Mouse (Mus musculus) lung, postnatal 36 days (tissue): ENCODE data around the gene Arl1.
"Not testable (repeated sequence)": the region's sequence is repeated elsewhere in the genome, so short reads cannot be mapped to it uniquely, and the experiment has no call there.

Experiments
- DNase-seq: peaks from one replicate; pipeline ENCODE4 v3.0.0; 2022; ENCODE audit warnings: mixed read lengths

Gene Arl1

DNA sequence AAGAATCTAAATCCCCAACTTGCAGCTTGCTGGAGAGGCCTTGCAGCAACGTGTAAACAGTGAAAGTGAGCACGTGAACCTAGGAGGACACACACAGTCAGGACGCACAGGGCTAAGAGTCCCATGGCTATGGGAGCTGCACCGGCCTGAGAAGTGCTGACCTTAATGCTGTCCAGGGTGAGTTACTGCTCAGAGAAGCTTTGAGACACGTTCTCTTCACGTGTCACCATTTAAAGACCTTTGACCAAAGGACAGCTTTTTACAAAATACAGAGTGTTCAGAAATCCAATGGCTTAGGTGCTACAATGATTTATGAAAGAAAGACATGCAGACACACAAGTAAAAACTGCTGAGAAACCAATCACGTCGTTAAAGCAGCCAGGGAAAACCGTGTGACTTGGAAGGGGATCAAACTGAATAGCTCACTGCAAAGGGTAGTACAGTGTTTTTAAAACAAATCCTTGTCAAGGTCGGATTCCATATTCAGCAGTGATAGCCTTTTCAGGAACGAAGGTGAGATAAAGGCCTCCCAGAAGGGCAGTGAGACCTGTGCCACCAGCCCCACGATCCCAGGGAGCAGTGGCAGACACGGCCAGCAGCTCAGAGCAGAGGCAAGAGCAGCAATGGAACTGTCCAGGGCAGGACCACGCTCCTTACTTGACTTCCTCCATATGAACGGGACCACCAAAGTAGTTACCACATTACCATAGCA, 34.9 kb downstream of the Arl1 start:
- no peak for DNase-seq

DNA sequence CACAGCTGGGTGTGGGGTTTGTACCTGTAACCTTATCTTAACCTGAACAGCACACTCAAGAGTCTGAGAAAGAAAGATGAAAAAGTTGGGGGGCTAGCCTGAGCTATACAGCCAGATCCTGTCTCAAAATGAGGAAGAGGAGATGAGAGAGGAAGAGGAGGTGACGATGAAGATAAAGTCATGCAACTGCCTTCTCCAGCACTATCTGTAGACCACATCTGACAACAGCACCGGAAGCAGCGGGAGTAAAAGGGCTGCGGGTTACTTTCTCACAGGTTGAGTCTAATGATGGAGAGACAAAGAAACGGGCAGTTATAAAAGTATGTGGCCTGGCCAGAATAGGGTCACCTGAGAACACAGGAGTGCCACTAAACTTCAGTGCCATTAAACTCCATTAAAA, 38.3 kb downstream of the Arl1 start:
- no peak for DNase-seq

DNA sequence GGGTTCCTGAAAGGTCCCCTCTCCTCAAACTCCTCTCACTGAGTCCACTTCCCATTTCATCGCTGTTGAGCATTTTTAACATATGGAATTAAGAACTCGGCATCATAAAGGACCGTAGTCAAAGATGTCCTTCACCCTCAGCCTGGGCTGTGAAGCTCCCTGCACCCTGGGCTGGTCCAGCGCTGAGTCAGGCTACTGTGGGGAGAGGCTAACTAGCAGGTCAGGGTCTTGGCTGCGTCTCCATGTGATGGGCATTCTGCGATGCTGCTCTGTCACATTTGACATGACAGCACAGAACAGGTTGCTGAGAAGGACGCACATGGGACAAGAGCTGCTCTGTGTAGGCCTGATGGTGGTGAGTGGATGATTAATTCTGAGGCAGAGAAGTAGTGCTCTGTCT, 39.0 kb downstream of the Arl1 start:
- DNase-seq: no peak

DNA sequence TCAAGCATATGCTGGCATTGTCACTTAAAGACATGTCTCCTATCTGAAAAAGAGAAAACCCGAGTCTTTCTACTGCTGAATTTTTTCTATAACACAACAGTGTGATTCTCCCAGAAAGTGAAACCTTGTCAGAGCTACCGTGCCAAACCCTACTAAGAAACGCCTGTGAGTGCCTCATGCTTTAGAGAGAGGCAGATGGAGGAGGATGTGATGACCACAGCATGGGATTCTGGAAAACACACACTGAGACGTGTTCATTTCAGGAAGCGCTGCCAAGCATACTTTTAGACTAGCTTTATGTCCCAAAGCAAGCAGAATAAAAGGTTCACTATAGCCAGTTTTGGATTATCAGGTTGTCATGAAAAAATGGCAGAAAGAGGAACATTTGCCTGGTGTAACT, 42.3 kb downstream of the Arl1 start:
- not testable (repeated sequence) for DNase-seq

DNA sequence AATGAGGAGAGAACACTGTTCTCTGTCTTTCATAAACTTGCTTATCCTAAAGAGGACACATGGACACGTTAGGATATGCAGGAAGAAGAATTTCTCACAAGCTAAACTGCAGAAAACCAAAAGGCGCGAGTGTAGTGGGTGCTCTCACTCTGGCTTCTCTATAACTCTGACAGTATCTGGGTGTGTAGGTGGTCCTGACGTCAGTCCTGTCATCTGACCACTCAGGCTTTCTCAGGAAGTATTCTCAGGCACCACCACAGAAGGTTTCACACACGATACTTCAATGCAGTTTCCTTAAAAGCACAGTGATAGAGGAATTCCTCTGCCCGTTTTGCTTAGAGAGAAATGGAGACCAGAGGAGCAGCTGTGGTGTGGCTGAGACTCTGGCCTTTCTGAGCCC, 45.5 kb downstream of the Arl1 start:
- DNase-seq: no peak

DNA sequence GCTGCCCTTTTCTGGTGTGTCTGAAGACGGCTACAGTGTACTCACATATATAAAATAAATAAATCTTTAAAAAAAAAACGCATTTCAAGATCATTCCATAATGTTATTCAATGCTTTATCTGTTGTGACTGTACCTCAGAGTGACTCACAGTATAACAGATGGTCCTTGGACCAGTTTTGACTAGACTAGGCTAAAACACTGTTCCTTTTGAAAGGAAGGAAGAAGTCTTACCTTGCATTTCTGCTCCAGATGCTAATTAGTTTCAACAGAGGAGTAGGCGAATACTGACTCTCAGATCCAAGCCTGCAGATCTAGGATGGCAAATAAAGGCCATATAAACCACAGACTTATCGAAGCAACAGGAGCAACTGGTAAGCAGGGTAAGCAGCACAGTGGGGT, 50.1 kb downstream of the Arl1 start:
- no peak for DNase-seq

DNA sequence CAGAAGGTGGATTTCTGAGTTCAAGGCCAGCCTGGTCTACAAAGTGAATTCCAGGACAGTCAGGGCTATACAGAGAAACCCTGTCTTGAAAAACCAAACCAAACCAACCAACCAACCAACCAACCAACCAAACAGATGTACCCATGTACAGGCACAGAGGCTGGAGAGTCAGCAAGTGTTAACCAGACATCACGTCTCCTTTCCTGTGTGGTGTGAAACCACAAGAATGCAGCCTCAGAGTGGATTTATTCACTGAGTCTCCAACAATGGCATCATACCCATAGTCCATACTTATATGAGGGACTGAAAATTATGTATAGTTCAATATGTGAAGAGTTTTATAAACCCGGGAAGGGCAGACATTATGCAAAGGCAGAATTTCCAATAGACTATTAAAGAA, 52.5 kb downstream of the Arl1 start:
- not testable (repeated sequence) for DNase-seq

DNA sequence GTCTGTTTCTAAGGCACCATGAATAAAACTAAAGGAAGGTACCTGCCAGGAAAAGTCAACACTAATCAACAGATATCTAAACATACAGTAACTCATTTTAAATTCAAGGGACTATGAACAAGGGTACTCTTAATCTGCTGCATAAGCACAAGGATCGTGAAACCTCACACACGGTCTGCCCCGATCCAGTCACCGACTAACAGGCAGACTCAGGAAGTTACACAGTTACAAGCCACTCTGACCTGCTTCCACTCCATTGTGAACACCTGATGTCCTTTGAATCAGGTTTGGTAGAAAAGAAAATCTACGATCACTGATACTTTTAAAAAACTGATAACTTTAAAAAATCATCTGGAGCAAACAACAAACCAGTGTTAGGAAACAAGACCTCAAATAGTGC, 53.3 kb downstream of the Arl1 start:
- no peak for DNase-seq

DNA sequence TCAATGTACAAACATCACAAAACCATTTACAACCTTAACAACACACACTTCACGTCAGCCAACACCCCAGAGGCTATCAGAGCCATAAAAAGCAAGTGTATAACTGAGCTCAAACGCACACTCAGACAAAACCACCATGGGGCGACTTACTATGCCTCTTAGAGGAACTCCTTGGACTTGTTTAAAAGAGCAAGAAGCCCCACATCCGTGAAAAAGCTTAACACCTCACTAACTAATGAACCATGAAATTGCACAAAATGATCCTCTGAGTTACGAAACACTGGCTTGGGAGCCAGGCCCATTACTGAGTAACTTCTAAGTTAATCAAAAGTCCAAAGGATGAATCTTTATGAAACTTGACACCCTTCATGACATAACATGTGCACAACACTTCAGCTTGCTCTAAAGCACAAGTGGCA, 53.9 kb downstream of the Arl1 start:
- DNase-seq: no peak

DNA sequence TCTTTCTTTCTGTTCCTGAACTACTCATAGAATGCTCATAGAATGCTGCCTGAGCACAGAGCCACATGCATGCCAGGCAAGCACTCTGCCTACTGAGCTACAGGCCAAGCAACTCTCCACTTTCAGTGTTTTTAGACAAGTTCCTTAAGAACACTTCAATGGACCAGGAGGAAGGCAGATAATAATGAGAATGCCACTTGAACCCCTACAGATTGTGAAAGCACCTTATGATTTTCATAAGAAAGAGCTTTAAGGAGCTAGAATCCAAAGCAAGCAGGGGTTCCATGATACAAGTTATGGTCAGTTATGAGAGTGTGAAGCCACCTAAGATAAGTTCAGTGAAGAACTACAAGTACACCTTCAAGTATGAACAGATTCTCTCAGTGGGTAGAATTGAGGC, 63.0 kb downstream of the Arl1 start:
- peak; percentile 75 for DNase-seq
